8 mouse cellular contexts compared by ENCODE assay signal in the genomic region with DNA sequence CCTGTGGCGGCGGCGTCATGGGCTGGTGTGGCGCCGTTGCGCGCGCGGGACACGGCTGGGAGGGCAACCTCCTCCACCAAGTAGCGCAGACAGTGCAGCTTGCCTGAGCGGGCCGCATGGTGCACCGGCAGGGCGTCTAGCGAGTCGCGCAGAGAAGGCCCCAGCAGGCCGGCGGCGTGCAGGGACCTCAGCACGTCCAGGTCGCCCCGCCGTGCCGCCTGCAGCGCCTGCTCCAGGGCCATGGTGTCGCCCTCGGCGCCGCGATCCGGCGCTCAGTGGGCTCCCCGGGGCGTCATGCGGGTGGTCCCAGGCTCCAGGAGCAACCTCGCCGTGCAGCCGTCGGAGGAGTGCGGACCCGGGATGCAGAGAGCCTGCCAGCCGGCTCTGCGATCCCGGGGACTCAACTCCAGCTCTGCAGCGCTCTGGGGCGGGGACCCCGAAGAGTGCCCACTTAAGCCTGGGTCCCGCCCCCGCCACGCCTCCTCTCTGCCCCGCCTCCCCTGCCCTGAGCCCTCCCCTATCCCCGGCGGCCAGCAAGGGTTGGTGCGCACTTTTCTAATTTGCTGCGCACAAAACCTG. TPM values are rescaled to one million over a fixed set of nuclear protein-coding genes. Genes with fewer than 3 reads are reported as not detected.
A peak's percentile ranks its signal among the peaks of the same experiment; 100 is the strongest.
DNase-seq lines count a peak whose midpoint lies in the region; ATAC-seq lines count a peak whose summit lies in the region.

Gene Espn, minus strand, starts transcription at position 406 of the 579 bp plus-strand sequence.

- intact Hi-C loops in heart, postnatal 10 days (cut with DNase I): no loop called here

- WGBS in limb, embryonic 12.5 days: under 1% methylated on average over 57 of the region's 57 CpGs
- WGBS in midbrain, embryonic 11.5 days: under 1% methylated on average over 55 of the region's 57 CpGs

- peak within 1 kb of the TSS; percentile 46 for H3K9ac ChIP-seq in limb, embryonic 12.5 days (replicated peaks)
- H3K9ac ChIP-seq in midbrain, embryonic 11.5 days (ENCODE audit: low read length): no peak within 1 kb of the TSS

- H3K4me3 ChIP-seq in limb, embryonic 12.5 days (replicated peaks): peak within 1 kb of the TSS; percentile 46
- H3K4me3 ChIP-seq in midbrain, embryonic 11.5 days (ENCODE audit: low read depth, low read length): peak within 1 kb of the TSS; percentile 33

- peak; percentile 84 for ATAC-seq in limb, embryonic 12.5 days (ENCODE audit: insufficient number of reproducible peaks, insufficient read depth, low FRiP score, low TSS enrichment, low read depth)
- ATAC-seq in midbrain, embryonic 11.5 days (ENCODE audit: low FRiP score): peak; percentile 85
- ATAC-seq in inflammation-experienced regulatory T-cells, adult 6 months: no peak

- H3K27ac ChIP-seq in limb, embryonic 12.5 days: no peak within 1 kb of the TSS
- H3K27ac ChIP-seq in midbrain, embryonic 11.5 days (ENCODE audit: low read depth, low read length): no peak within 1 kb of the TSS

- peaks cover 85% of the 10 kb centered on the region for H3K27me3 ChIP-seq in limb, embryonic 12.5 days
- peaks cover 44% of the 10 kb centered on the region for H3K27me3 ChIP-seq in midbrain, embryonic 11.5 days (ENCODE audit: control insufficient read depth, insufficient read depth, low read length)

- H3K4me1 ChIP-seq in limb, embryonic 12.5 days (replicated peaks): peaks cover 14% of the 10 kb centered on the region; the same call in 1 of the 2 replicates
- H3K4me1 ChIP-seq in midbrain, embryonic 11.5 days (ENCODE audit: control insufficient read depth, insufficient read depth, low read length): peaks cover 7% of the 10 kb centered on the region; the same call in 1 of the 2 replicates

- H3K4me2 ChIP-seq in limb, embryonic 12.5 days: peak within 1 kb of the TSS; percentile 65
- H3K4me2 ChIP-seq in midbrain, embryonic 11.5 days: peak within 1 kb of the TSS; percentile 53

- H3K9me3 ChIP-seq in limb, embryonic 12.5 days: no peaks in the 10 kb centered on the region
- no peaks in the 10 kb centered on the region for H3K9me3 ChIP-seq in midbrain, embryonic 11.5 days (ENCODE audit: control insufficient read depth, low read length)

- DNase-seq in MN1 (ENCODE audit: low spot score): peak; percentile 75
- DNase-seq in embryo, embryonic 10.5 days (ENCODE audit: low spot score): peak; percentile 79
- DNase-seq in heart, postnatal 10 days: peak; percentile 54 to 59
- peak; percentile 95 for DNase-seq in midbrain, embryonic 11.5 days (ENCODE audit: low spot score, missing footprints)
- peak; percentile 75 for DNase-seq in testis, postnatal 14 days (ENCODE audit: low spot score)
- DNase-seq in gastrocnemius, adult 8-10 months (ENCODE audit: low spot score in 2 of 2): no peak

- no peaks in the 10 kb centered on the region for H3K36me3 ChIP-seq in limb, embryonic 12.5 days
- no peaks in the 10 kb centered on the region for H3K36me3 ChIP-seq in midbrain, embryonic 11.5 days (ENCODE audit: control insufficient read depth, insufficient read depth, low read length)

RNA-seq across cellular contexts. Expression of gene Espn, which starts in this region (rescaled TPM):
- 1 to 10 TPM; 1.3 to 1.4 TPM for total RNA-seq in heart, postnatal 10 days (2021)
- 1.9 and 2.3 TPM in 2 replicates for polyA plus RNA-seq in limb, embryonic 12.5 days (2016; fragmentation: Nextera tagmentation; extraction: Ambion mirVana)
- 0.33 and 0.61 TPM in 2 replicates for polyA plus RNA-seq in midbrain, embryonic 11.5 days (2014; fragmentation: Nextera tagmentation; extraction: Ambion mirVana)
- polyA plus RNA-seq in inflammation-experienced regulatory T-cells, adult 6 months (2017; shearing (Covaris generic)): 10 to 100 TPM in 1 of 3 experiments, 1 to 10 TPM in 2; 6.0 to 13.1 (median 9.7) TPM
- under 1 TPM; 0.11 to 0.48 (median 0.28) TPM for total RNA-seq in gastrocnemius, adult 8-10 months (2022)

Comparison
In these comparisons a context has a peak if more than half of its experiments do, and no peak if none do; other contexts are left out.
1. Peak in DNase-seq, ATAC-seq, H3K4me3 ChIP-seq and H3K4me2 ChIP-seq in midbrain, embryonic 11.5 days; RNA of the gene not detected or under 1 TPM.
2. DNase-seq: peak in MN1 (single experiment), embryo, embryonic 10.5 days (single experiment), heart, postnatal 10 days (2 of 2) and testis, postnatal 14 days (single experiment); none in gastrocnemius, adult 8-10 months (0 of 2).